Comparison of ENCODE assay signal across 8 mouse cellular contexts in genomic region chr9:77756076-77756475, GRCm38 (mm10). TPM values are rescaled to one million over a fixed set of nuclear protein-coding genes. Genes with fewer than 3 reads are reported as not detected.
DNase-seq lines count a peak whose midpoint lies in the region; ATAC-seq and TF ChIP-seq lines count a peak whose summit lies in the region.

No protein-coding gene starts in this region.

- H3K4me3 ChIP-seq in kidney, postnatal 0 days (replicated peaks; ENCODE audit: low read depth, low read length): peak overlapping the region; percentile 75
- peak overlapping the region; percentile 80; the same call in 1 of the 2 replicates for H3K4me3 ChIP-seq in forebrain, embryonic 14.5 days (ENCODE audit: low read depth, low read length)

- TF ChIP-seq CTCF in kidney, postnatal 0 days (IDR thresholded peaks at IDR 0.05; ENCODE audit: low read depth): peak; percentile 71

- no peaks in the 10 kb centered on the region for H3K36me3 ChIP-seq in kidney, postnatal 0 days (ENCODE audit: insufficient read depth, low read length)
- no peaks in the 10 kb centered on the region for H3K36me3 ChIP-seq in forebrain, embryonic 14.5 days (ENCODE audit: control insufficient read depth, insufficient read depth, low read length)

- no peak for ATAC-seq in kidney, postnatal 0 days (replicated peaks; ENCODE audit: low FRiP score, low read depth)
- ATAC-seq in forebrain, embryonic 14.5 days: no peak
- peak; percentile 31; the same call in 1 of the 2 replicates for ATAC-seq in neutrophil, adult 5-6 weeks (ENCODE audit: extremely low read depth, insufficient number of reproducible peaks, low FRiP score, poor library complexity, severe bottlenecking)

- peak; percentile 80 for DNase-seq in kidney, postnatal 0 days (ENCODE audit: low spot score)
- no peak for DNase-seq in kidney, adult 9 months
- DNase-seq in R1 (ENCODE audit: low read depth, low spot score): peak; percentile 73
- peak; percentile 63 for DNase-seq in forebrain, embryonic 14.5 days (ENCODE audit: low spot score)
- DNase-seq in liver: peak; percentile 28
- no peak for DNase-seq in right cerebral cortex, postnatal 10 days (ENCODE audit: low spot score in 2 of 2)
- DNase-seq in left cerebral cortex, postnatal 25 days (ENCODE audit: low spot score in 2 of 2): no peak

- H3K27me3 ChIP-seq in kidney, postnatal 0 days (ENCODE audit: insufficient read depth, low read length): no peaks in the 10 kb centered on the region
- no peaks in the 10 kb centered on the region for H3K27me3 ChIP-seq in forebrain, embryonic 14.5 days (replicated peaks; ENCODE audit: control insufficient read depth, insufficient read depth, low read length)

- H3K9me3 ChIP-seq in kidney, postnatal 0 days (replicated peaks; ENCODE audit: low read length): no peaks in the 10 kb centered on the region
- no peaks in the 10 kb centered on the region for H3K9me3 ChIP-seq in forebrain, embryonic 14.5 days (replicated peaks; ENCODE audit: control insufficient read depth, low read length)

- intact Hi-C loops in left cerebral cortex, postnatal 25 days (cut with DNase I): loop anchor here (10.0 kb wide), 2 partner anchors 291 to 829 kb away; partner anchors contain the start of gene Slc17a5

- peak overlapping the region; percentile 56 for H3K4me2 ChIP-seq in kidney, postnatal 0 days (ENCODE audit: low read length)
- H3K4me2 ChIP-seq in forebrain, embryonic 14.5 days (ENCODE audit: low read length): peak overlapping the region; percentile 55

- H3K4me1 ChIP-seq in kidney, postnatal 0 days (replicated peaks; ENCODE audit: insufficient read depth, low read length): 0 out of 2 replicates have a peak, but pooled peaks cover 5% of the 10 kb centered on the region
- peaks cover 10% of the 10 kb centered on the region for H3K4me1 ChIP-seq in forebrain, embryonic 14.5 days (ENCODE audit: control insufficient read depth, insufficient read depth, low read length)

- H3K27ac ChIP-seq in kidney, postnatal 0 days: no peak overlapping the region
- H3K27ac ChIP-seq in forebrain, embryonic 14.5 days (ENCODE audit: low read depth, low read length): no peak overlapping the region

- WGBS in kidney, postnatal 0 days: 33% methylated on average over 9 of the region's 9 CpGs
- 30% methylated on average over 9 of the region's 9 CpGs for WGBS in forebrain, embryonic 14.5 days

- 0 out of 2 replicates have a peak overlapping the region, but pooled peaks have one; percentile 74 for H3K9ac ChIP-seq in kidney, postnatal 0 days (ENCODE audit: low read depth, low read length)
- H3K9ac ChIP-seq in forebrain, embryonic 14.5 days (ENCODE audit: low read length): no peak overlapping the region

RNA-seq across cellular contexts. Expression of gene Gclc, which starts 1.7 kb away (rescaled TPM):
- 41.7 and 44.6 TPM in 2 replicates for polyA plus RNA-seq in kidney, postnatal 0 days (2015; fragmentation: Nextera tagmentation; extraction: Ambion mirVana)
- polyA plus RNA-seq in forebrain, embryonic 14.5 days (2014; fragmentation: Nextera tagmentation; extraction: Ambion mirVana): 17.2 and 20.3 TPM in 2 replicates
- 25.8 and 28.4 TPM in 2 replicates for total RNA-seq in neutrophil, adult 5-6 weeks (2017)
- total RNA-seq in left cerebral cortex, postnatal 25 days (2021): 10 to 100 TPM; 41.7 to 43.8 TPM

Comparison
In these comparisons a context has a peak if more than half of its experiments do, and no peak if none do; other contexts are left out.
1. DNase-seq: peak in kidney, postnatal 0 days (single experiment), R1 (single experiment), forebrain, embryonic 14.5 days (single experiment) and liver (single experiment); none in kidney, adult 9 months (single experiment), right cerebral cortex, postnatal 10 days (0 of 2) and left cerebral cortex, postnatal 25 days (0 of 2).